Mouse (Mus musculus): ENCODE measurements around the gene Osr1. TPM values are rescaled to one million over a fixed set of nuclear protein-coding genes. Genes with fewer than 3 reads are reported as not detected.

Gene Osr1
- 1 to 10 TPM; 1.6 to 3.2 (median 2.1) TPM for total RNA-seq (2022)

DNA sequence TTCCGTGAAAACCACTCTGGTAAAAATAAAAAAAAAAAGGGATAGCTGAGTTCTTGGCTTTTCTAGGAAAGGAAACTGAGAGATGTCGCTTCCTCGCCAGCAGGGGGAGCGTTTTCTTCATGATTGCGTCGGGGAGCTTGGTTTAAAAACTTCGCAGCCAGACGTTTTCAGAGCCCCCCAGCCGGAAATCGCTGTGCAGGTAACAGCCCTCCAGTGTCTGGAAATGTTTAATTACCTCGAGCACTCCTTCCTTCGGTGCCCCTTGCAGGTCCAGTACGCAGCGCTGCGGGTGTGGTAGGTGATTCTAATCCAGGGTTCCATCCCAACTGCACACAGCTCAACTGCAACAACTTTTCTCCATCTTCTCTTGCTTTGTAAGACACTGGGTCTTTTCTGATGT, at the start of gene Osr1:
Gene Osr1, plus strand, starts transcription at position 146 of the 400 bp plus-strand sequence.
- DNase-seq (ENCODE audit: low spot score in 2 of 2): peak in 1 of 2 experiments; percentile 23

DNA sequence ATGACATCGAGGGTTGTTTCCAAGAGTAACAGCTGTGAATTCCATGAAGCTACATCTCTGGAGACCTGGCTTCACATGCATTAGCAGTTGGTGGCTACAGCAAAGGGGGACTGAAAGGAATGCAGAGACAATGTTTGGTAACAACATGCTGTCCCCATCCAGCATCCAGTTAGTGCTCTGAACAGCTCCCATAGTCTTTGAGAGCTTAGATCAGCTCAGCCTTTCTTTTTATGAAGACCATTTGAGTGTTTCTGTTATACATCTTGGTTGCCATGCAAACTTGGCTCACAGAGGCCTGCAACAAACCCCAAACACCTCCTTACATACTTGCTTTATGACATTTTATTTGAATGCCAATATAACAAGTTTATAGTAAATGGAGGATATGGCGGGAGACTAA, 19.6 kb upstream of the Osr1 start:
- no peak for DNase-seq (ENCODE audit: low spot score in 2 of 2)

DNA sequence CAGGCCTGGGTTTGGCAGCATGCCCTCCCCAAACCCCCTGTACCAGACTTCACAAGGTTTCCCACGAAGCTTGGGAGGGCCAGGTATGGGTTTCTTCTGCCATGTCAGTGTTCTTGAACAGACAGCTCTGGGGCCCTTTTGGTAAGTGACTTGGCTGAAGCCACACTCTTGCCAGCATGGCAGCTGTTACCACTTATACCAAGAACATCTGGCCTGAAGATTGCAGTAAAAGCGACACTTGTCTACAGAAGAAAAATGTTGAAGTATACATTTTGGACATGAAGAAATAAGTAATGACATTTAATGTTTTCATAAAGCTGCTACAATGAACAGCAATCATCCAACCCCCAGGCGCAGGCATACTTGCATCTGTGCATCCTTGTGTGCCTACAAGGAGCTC, 5.0 kb upstream of the Osr1 start:
- DNase-seq (ENCODE audit: low spot score in 2 of 2): no peak

DNA sequence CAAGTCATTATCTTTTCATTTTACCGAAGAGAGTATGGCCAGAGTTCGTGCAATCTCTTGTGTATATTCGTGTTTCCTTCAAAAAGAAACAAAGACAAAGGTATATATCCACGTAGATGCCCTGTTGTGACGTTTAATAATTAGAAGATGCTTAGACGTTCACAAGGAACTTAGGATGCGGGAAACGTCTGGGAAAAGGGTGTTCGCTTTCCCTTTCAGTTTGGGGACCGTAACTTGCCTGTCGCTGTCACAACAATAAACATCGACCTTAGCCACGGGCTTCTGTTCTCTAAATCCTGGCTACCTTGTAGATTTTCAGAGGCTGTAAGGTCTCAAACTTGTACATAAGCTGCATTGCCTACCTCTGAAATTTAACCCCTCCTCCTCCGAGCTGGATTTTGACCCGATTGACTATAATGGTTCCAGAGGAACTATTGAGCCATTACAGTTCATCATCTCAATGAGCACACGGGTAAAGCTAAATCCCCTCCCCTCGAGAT, 630 bp downstream of the Osr1 start:
- no peak for DNase-seq (ENCODE audit: low spot score in 2 of 2)

DNA sequence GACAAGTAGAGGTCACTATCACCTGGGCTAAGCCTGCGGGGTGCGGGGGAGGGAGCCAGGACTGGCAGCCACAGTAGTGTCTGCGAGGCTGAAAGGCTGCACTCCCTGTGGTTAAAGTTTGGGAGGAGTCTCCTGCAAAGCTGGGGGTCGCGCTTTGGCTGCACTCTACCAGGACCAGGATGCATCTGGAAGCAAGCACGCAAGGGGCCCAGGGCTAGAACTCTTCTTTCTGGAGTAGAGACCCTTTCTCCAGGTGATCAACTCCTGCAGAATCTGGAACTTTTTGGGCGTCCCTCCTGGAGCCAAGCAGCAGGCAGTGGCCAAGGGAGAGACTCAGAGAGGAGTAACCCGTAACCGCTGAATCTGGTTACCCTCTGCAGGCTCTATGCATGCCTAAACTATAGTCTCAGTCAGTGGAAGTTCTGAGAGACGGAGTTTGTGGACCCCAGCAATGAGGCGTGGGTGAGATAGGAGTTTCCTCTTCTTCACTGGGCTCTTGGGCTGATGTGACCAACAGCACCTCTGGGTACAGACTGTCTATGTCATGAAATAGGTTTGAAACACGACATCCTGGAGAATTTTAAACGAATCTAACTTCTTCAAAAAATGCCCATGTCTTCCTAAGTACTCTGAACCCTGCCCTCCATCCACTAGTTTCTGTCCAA, 1.5 kb downstream of the Osr1 start:
- DNase-seq (ENCODE audit: low spot score in 2 of 2): no peak

DNA sequence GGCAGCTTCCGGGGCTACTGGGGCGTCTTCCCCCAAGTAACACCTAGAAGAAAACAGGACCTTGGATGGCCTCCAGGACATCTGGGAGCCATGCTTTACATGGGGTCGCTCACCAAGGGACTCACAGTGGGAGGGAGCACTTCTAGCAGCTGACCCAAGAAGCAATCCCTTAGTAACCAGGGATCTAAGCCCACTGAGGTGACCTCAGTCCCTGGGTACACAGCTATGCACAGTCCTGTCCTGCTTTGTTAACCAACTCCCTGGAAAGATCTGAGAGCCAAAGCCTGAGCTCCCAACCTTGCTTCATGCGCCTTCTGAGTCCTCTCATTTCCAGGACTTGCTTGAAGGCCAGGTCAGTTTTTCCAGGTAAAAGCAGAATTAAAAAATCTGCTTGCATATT, 2.1 kb downstream of the Osr1 start:
- no peak for DNase-seq (ENCODE audit: low spot score in 2 of 2)

DNA sequence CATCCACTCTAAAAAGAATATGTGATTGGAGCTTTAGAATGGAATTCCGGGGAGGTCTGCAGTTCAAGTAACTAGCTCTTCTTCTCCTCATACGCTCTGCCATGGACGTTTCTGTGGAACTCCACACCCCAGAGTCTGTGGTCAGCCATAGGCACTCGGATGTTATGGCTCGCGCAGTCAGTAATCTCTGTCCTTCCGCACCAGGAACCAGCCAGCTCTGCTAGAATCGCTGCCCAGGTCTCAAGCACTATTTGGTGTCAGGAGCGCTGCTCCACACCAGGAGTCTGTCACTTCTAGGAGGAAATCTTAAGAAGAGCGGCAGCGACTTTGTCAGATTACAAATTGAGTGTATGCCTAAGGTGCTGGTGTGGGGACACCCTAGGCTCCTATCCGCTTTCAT, 3.8 kb downstream of the Osr1 start:
- no peak for DNase-seq (ENCODE audit: low spot score in 2 of 2)

DNA sequence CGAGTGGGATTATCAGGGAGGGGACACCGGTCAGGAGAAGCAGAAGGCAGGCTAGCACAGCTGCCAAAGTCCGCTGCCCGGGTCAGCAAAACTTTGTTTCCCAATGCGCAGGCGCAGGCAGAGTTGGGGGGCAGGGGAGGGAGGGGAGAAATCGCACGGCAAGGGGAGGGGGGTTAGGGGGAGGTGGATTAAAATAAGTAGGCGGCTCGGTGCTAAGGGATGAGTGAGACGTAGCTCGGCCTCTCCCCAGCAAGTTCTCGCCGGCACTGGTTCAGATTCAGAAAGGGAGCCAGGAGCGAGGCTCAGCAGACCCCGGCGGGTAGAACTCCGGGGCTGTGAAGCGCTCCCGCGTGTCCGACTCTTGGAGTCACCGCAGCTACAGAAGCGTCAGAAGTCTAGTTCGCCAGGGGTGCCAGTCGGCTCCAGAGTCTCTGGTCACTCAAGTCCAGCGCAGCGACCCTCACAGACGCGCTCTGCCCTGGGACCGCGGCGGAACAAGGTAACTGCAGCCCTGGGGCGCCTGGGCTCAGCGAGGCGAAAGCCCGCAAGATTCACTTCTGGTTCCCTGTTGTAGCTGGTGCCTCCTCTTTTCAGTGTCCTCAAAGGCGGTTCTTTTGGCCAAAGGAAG, 4.4 kb downstream of the Osr1 start:
- peak in 1 of 2 experiments; percentile 35 for DNase-seq (ENCODE audit: low spot score in 2 of 2)

DNA sequence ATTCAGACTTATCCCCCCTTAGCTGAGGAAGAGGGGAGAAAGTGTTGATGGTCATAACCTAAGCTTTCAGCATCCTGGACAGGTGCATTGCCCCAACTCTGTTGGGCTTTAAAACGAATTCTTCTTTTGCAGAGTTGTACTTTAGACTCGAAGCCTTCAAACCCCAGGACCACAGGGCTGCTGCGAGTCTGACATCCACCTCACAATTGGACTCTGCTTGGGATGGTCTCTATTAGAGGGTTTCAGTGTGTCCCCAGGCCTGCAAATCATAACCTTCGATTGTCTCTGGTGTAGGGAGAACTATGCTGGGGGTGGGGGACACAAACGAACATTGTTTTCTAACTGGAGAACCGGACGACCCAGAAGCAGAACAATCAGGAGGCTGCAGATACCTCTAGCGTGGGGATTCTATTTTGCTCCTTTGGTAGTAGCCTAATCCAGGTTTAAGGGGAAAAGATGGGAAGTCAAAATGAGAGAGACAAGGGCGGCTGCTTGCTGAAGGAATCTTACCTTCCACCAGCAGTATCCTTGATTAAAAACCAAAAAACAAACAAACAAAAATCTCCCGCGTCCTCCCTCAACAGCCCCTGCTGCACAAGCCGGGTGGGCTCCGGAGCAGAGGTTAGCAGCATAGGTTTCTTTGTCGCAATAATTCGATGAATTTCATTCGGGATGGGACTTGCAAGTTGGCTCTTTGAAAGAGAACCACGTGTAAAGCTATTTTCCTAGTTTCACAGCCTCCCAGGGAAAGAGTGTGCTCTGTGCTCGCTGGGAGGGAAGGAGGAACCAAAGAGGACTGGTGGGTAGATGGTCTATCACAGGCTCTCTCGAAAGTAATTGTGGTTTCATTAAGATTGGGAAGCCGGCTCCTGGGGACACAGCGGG, 5.5 kb downstream of the Osr1 start:
- DNase-seq (ENCODE audit: low spot score in 2 of 2): no peak

DNA sequence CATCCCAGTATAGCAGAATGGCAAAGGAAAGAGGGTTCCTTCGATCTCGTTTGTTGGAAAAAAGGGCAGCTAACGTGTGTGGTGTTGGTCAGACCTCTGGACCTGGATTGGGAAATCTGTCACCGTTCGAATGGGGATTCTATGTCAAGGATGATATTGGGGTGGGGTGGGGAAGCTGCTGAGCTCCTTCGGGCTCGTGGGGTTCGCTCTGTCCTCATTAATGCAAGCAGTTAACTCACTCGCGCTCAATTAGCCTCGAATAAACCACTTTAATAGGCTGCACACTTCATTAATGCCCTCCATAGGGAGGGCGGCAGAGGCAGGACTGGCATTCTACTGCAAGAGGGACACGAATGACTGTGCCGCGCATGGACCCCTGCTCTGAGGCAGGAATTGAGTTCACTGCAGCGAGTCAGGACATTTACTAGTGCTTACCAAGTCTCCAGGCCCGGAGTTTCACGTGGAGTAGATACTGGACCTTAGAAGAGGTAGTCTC, 6.2 kb downstream of the Osr1 start:
- DNase-seq (ENCODE audit: low spot score in 2 of 2): no peak

DNA sequence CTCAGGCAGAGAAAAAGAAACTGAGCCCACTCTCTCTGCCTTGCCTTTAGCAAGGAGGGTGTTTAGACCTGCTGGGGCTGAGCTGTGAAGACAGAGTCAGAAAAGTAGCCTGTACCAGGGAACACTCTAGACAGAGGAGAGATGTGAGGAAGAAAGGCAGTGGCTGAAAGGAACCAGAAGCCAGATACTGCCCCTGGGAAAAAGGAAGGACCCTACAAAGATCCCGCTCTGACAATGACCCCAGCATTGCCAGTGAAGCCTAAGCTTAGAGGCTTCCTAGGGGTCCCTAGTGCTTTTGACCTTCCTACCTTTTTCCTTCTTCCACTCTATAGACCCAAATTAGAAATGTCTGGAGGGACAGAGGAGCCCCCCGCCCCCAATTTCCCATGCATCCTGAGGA, 7.7 kb downstream of the Osr1 start:
- DNase-seq (ENCODE audit: low spot score in 2 of 2): no peak

DNA sequence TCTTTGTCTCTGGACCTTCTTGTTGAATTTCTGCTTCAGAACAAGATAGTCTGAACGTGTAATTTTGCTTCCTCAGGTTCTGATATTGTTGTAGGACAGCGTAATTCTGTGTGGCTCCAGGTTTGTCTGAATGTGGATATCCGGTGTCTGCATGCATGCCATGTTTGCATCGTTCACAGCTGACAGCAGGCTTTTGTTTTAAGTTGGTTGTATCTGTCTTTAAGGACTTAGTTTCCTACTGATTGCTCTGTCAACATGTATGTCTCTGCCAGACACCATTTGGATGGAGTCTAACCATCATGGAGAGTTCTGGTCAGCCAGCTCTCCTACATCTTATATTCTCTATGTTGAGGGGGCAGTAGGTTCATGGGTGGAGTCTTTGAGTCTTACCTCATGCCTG, 8.7 kb downstream of the Osr1 start:
- no peak for DNase-seq (ENCODE audit: low spot score in 2 of 2)

DNA sequence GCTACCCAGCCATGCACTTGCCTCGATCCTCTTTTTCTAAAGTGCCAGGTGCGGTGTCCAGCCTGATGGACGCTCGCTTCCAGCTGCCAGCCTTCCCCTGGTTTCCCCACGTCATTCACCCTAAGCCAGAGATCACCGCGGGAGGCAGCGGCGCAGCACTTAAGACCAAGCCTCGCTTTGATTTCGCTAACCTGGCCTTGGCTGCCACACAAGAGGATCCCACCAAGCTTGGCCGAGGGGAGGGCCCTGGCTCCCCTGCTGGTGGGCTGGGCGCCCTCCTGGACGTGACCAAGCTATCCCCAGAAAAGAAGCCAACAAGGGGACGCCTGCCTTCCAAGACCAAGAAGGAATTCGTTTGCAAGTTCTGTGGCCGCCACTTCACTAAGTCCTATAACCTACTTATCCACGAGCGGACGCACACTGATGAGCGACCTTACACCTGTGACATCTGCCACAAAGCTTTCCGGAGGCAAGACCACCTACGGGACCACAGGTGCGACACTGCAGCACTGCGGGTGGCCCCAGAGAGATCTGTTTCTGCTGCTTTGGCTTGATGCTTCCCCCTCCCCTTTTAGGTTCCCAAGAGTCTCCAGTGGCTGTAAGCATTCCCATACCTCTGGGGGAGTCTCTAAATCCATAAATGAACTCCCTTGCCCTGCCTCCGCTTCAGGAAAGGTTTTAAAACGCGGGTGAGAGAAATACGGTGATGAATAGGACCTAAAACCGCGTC, 9.6 kb downstream of the Osr1 start:
- DNase-seq (ENCODE audit: low spot score in 2 of 2): no peak

DNA sequence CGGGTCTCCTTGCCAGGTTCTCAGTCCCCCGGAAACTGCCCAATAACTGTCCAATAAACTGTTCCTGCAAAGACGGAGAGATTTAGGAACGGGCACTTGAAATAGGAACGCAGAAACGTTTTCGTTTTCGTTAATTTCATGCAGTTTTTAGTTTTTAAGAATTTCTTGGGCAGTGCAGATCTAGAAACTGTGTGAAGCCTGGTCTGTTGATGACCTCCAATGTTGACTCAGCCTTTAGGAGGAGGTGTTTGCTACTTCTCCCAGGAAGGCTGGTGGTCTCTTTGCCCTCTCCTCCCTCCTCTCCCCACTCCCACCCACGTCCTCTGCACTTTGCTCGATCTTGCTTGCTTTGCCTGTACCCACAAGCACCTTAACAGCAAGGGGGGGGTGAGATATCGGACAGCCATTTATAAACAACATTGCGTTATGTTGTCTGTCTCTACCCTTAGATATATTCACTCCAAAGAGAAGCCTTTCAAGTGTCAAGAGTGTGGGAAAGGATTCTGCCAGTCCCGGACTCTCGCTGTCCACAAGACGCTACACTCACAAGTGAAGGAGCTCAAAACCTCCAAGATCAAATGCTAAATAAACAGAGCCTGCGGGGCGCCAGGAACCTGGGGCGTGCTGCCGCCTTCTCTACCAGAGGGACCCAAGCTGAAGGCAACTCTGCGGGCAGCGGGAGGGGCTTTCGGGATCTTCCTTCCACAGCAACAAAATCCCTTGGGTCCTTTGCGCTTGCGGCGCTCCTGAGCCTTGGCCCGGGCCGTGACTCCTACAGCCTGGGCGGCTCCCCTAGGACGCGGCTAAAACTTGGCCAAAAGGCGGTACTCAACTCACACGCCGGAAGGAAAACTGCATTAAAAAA, 10.4 kb downstream of the Osr1 start:
- peak; percentile 24 to 48 for DNase-seq (ENCODE audit: low spot score in 2 of 2)

DNA sequence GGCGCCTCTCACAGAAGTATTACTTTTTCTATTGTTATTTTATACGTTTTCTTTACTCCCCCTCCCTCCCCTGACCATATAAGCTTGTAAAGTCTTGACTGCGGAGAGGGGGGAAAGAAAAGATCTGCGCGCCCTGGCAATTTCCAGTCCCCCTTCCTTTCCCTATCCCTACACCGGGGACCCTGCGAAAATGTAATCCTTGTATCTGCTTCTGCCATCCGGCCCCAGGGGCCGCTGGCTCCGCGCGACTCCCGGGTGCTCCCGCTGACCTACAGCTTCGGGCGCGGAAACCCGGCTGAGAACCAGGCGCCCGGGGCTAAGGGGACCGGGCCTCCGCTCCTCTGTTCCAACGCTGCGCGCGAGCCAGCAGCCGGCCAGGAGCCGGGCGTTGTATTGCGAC, 11.1 kb downstream of the Osr1 start:
- DNase-seq (ENCODE audit: low spot score in 2 of 2): no peak

DNA sequence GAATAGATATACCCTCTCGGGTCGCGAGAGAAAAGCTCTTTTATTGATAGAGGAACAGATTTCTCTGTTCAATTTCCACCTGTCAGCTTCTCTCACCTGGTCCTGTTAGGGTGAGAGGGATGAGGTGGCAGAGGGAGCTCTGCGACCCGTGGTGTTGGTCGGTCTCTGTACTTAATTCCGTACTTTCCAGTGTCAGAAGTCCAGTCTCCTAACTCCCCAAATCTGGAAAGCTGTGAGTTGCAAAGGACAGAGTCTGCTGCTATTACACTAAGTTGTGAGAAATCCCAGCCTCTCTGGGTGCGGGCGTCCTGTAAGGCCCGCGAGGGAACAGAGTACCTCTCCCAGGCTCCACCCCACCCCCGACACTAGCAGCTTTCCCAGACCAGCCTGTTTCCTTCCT, 11.6 kb downstream of the Osr1 start:
- no peak for DNase-seq (ENCODE audit: low spot score in 2 of 2)

DNA sequence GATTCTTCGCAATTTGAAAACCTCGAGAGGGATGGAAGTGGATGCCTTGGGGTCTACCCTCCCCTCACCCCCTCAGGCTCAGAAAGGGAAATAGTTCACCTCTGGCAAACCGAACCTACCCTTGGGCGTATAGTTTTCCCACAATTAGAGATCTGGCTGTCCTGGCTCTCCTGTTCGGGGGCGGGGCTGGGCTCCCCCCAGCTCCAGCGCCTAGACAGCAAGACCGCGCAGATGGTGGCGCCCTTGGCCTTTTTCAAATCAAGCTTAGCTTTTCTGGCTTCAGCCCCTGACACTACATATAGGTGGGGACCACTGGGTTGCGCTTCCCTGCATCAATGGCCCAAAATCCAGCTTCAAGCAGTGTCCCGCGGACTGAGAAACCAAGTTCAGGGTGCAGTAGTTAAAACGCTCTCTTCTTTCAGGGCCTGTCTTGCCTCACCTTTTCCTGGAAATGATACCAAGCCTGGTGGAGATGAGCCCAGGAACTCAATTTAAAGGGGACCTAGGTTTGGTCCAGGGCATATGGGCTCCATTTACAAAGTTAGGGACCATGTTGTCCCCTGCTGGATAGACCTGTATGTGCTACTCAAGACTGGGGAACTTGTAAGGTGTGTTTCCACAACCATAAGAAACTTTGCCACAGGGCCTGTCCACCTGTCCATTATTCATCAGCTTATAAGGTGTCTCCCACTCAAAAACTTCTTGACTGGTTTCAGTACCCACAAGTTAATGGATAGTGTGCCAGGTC, 12.5 kb downstream of the Osr1 start:
- DNase-seq (ENCODE audit: low spot score in 2 of 2): no peak

DNA sequence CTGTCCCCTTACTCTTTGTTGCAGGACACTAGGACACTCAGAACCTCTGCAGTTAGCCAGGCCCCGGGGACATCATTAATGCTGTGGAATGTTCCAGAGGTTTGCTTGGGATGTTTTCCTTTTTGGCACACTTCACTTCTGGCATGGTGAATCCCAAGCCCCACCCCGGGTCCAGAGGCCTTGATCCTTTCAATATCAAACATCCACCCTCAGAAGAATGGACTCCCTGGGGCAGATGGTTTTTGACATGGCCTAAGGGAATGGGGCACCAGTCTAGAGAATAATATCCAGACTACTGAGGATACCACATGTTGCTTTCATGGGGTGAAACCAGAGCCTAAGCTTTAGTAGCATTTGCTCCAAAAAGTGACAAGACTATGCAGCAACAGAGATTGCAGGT, 13.5 kb downstream of the Osr1 start:
- peak in 1 of 2 experiments; percentile 33 for DNase-seq (ENCODE audit: low spot score in 2 of 2)

DNA sequence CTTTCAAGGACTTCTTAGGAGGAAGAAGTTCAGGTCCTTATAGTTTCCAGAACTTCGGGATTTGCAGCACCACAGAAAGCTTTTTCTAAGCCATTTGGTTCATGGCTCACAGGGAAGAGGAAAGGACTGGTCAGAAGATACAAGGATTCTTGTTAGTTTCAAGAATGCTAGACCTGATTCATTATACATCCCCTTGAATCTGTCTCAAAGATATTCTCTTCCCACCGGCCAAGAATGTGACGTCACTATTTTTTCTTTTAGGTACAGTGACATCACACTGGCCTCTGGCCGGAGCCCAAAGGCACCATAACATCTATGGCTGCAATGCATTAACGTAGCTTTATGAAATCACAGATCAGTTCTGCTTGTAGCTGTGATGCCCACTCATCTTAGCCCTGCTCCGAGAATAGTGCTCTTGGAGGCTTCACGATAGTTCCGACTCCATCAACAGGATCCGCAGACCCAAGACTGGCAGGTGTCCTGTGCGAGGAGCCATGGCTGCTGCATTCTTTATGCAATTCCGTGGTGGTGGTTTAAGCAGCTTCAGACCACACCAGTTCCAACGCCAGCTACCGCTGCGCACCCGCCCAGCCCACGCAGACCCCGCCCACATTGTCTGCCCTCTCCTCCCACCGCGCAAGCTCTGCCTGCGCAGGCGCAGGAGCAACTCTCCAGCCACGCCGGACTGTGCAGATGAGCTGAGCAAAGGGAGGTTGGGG, 14.6 kb downstream of the Osr1 start:
- DNase-seq (ENCODE audit: low spot score in 2 of 2): peak; percentile 48 to 53

Measured in gastrocnemius, adult 8-10 months (tissue).